Mouse (Mus musculus) natural killer cell, adult 2 months (primary cell): ENCODE results near the gene Nav3.
"Not testable (repeated sequence)": the region's sequence is repeated elsewhere in the genome, so short reads cannot be mapped to it uniquely, and the experiment has no call there.

Experiments
- DNase-seq, 2 experiments: peaks; one replicate each; pipeline ENCODE4 v3.0.0; 2022; ENCODE audit warnings: low spot score in 2 of 2

Nav3 gene

GRCm38 (mm10) chr10:110076575-110076974 lies 379.4 kb downstream of the Nav3 start:
- DNase-seq, result no peak

DNA sequence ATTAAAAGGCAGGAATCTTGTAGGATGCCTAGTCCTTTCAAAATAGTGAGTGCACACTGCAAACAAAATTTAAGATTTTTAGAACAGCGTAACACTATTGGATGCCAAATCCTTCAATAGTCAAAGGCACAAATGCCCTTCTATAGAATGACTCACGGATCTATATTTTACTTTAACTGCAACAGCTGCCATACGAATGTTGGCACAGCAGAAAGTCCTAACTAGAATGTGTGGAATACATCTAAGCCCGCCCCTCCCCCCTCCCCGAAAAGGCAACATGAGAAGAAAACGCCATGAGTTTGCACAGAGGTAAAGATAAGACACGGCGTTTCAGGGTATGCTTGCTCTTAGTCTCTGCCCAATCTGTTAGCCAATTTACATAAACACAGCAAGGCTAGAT lies 383.6 kb downstream of the Nav3 start:
- no peak for DNase-seq

DNA sequence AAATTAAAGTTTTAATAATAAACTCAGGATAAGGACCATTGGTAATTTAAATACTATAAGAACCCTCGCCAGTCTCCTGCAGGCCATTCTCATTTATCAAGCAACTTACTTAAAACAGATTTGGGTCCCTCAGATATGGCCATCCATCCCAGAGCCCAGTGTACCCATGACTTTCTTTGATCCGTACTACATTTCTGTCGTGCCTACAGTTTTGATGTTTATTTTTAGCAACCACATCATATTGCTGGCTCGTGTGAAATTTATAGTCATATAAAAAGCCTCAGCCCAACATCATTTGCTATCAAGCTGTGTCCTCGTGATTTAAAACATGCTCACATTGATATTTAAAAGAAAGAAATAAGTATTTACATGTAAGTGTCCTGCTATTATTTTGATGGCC lies 394.8 kb downstream of the Nav3 start:
- DNase-seq, result no peak

DNA sequence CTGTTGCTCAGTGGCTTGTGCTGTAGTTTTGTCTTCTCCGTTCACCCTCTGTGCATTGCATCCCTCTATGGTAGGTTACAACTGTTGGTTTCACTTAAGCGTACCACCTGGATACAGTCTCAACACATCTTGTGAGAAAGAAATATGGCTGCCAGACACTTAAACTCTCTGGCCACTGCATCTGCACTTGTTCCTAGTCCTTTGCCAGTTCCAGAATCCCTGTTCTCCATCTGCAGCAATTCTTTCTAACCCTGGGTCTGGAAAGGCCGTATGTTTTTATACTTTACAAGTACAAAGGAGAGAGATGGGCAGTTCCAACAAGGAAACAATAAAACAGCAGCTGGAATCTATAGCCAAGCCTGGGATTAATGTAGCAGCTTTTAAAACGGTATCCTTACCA lies 418.5 kb downstream of the Nav3 start:
- no peak for DNase-seq

DNA sequence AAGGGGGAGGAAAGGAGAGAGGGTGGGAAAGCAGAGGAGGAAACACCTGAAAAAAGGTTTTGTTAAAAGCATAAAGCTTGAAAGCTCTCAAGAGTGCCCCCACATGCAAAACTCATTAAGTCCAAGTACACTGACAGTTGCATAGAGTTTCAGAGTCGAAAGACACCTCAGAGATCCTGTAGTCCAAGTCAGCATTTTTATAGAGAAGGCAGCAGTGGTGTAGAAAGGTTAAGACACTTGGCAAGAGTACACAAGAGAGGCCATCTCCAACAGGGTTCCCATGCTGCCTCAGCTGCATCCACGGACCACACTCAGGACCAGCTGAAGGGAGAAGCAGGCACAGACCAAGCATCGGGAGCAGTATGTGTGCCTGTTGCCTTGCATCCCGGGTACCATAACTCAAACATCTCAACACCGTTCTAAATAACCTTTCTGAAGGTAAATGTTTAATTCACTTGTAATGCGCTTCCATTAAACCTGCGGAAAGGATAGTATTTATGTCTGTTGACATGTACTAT lies 421.4 kb downstream of the Nav3 start:
- no peak for DNase-seq

DNA sequence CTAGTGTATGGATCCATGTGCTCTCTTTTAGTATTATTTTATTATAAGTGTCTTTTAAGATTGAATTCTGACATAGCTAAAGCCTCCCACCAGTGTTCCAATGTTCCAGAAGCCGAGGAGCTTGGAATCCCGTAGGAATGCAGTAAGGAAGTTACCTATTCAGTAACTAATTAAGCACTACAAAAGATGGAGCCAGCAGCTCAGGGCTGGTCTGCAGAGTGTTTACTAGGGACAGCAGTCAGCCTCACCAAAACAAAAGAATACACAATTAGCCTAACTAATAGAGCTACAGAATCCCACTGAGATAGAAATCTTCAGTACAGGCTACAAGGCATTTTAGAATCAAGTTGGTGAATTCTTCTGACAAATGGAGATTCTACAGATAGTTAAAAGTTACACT lies 431.1 kb downstream of the Nav3 start:
- DNase-seq, result not testable (repeated sequence)

DNA sequence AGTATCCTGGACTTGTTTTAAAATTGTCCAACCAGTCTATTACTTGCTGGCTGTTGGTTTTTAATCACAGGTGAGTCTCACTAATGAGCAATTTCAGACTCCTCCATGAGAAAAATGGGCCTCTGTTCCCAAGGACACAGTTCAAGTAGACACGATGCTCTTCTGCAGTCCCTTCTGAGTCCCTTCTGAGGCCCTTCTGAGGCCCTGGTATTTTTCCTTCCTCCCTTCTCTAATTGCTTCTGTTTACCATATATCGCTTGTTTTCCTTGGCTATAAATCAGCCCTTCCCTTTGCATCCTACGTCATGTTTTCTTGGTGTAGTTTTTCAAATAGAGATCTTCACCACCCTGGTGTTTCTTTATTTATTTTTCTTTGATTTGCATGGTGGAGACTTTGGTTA lies 433.9 kb downstream of the Nav3 start:
- DNase-seq, result no peak

- DNase-seq, result no peak
These were observed 436.6 kb downstream of the Nav3 start for GRCm38 (mm10) chr10:110019266-110019866.

DNA sequence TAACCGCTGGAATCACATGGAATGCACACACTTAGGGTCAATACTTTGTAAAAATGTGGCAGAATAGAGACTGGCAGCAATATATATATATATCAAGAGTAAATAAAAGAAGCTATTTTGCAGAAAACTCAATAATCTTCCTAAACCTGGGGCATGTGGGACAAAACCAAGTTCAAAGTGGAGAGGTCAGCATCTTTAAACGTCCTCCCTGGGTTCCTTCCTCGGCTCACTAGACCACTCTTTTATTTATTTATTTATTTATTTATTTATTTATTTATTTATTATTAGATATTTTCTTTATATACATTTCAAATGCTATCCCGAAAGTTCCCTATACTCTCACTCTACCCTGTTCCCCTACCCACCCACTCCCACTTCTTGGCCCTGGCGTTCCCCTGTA lies 454.7 kb downstream of the Nav3 start:
- DNase-seq, result not testable (repeated sequence)

GRCm38 (mm10) chr10:110000755-110001247 lies 455.2 kb downstream of the Nav3 start:
- DNase-seq, result no peak

GRCm38 (mm10) chr10:109999904-110000303 lies 456.1 kb downstream of the Nav3 start:
- no peak for DNase-seq

- DNase-seq, result no peak
These were observed 461.7 kb downstream of the Nav3 start for GRCm38 (mm10) chr10:109994302-109994701.

DNA sequence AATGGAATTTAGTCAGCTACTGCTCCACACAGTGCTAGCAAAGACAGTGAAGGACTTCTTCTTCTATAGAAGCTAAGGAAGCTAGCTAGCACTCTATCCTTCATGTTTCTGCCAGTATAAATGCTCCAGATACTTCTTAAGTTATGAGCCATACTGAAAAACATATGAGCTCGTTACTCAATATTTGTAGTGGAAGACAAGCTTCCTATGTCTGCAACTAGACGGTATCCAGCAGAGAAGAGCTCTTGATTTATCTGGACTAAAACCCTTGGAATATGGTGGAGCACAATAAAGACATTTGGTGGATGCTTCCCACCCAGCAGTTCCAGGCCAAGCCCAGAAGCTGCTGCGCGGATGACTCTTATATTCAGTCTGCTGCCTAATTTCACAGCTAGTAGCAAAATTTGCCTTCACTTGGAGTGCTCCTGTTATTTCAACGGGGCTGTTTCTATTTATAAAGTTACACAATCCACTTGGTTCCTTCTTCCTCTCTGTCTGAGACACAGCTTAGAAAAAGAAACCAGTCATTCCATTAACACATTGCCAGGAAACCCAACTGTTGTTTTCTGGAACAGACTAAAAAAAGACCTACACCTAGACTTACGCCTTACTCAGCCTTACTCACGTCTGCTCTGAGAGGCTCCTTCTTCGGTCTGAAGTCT lies 470.0 kb downstream of the Nav3 start:
- DNase-seq, result no peak

GRCm38 (mm10) chr10:109976351-109976750 lies 479.7 kb downstream of the Nav3 start:
- no peak for DNase-seq

DNA sequence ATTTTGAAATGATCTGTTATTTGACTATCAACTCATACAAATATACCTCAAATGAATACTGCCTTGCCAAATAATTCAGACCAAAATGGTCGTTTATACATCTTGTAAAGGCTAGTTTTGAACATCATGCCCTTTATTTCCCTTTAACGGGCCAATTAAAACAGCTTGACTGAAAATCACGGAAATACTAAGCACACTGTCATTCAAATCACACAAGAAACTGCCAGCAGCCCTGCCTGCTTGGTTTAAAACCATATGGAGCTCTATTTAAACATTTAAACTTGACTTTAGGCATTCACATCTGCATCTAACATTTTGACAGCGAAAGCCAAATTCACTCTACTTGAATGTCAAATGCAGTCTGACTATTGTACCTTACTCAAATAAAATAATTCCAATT lies 481.8 kb downstream of the Nav3 start:
- DNase-seq, result no peak

- DNase-seq, result no peak
These were observed 482.5 kb downstream of the Nav3 start for GRCm38 (mm10) chr10:109973483-109973882.

- DNase-seq, result no peak
These were observed 505.7 kb downstream of the Nav3 start for GRCm38 (mm10) chr10:109950296-109950695.

- DNase-seq, result no peak
These were observed 526.7 kb downstream of the Nav3 start for GRCm38 (mm10) chr10:109929319-109929622.

DNA sequence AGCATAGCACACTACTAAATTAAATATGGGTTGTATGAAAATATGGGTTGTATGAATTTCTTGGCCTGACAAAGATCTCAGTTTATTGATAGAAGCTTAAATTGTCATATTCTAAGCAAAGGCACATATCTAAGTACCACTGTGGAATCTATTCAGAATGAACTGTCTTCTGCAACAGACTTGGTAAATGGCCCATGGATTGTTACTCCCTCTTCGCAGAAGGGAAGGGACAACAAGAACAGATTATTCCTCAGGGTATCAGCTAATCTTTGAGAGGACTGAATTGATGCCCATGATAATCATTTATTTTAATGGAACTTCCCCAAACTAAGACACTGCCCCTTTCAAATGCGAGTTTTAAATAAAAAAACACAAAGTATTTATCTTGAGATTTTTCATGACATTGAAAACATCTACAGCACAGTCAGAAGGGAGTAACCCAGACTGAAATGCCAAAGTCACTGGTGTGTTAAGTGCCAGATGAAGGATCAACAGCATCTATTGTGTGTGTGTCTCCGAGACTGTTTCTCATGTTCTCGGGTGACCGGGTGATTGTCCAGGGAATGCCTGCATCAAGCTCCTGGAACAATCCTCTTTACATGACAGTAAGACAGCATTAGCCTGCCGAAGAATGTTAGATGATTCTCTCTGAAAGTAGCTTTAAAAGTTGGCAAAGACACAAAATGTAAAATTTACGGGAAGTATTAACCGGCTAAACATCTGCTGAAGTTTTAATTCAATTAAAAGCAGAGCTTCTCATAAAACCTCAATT lies 527.3 kb downstream of the Nav3 start:
- no peak for DNase-seq

GRCm38 (mm10) chr10:109926149-109926548 lies 529.9 kb downstream of the Nav3 start:
- no peak for DNase-seq

DNA sequence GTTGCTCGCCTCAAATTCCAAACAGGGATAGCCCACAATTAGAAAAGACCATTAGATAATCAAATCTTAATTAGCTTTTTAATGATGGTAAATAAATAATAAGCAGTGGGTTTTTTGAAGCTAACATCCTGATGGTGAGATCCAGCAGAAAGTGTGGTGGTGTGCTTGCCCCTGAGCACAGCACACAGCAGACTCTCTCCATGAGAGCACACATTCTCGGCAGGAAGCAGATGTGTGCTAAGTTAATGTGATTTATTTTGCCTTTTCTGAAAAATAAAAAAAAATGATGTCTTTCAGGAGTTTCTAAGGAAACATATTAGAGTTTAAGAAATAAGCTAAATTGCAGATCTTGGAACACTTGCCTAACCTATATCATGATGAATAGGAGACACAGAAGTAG lies 531.9 kb downstream of the Nav3 start:
- DNase-seq, result no peak

DNA sequence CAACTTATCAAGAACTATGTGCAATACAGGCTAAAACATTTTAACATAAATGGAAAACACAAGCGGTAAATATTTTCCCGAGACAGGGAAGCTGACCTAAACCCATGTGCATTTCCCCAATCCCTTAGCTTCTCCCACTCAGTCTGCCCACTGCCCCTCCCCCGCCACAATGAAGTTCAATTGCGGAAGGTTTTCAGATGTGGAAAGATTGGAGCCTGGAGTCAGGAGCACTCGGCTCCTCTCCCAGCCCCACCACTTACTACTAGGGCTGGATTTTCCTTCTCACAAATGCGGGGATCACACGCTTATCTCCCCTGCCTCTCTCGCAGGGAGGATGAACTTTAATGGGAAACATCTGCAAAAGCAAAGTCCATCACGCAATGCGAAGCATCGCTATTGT lies 534.6 kb downstream of the Nav3 start:
- no peak for DNase-seq
